Mouse (Mus musculus): Measurements from ENCODE around the gene Rpgrip1. TPM values are rescaled to one million over a fixed set of nuclear protein-coding genes. Genes with fewer than 3 reads are reported as not detected.

Gene Rpgrip1
- polyA plus RNA-seq, 1 experiment from 2014 or later, result 42.9 TPM

- peak overlapping the region; percentile 17; the same call in 1 of the 2 replicates for H3K4me2 ChIP-seq (ENCODE audit: low read depth, low read length)
- H3K27me3 ChIP-seq (replicated peaks; ENCODE audit: control insufficient read depth, insufficient read depth, low read length), result no peaks in the 10 kb centered on the region
- no peaks in the 10 kb centered on the region for H3K36me3 ChIP-seq (ENCODE audit: control insufficient read depth, insufficient read depth, low read length)
- no peak overlapping the region for H3K9ac ChIP-seq (ENCODE audit: low read depth, low read length)
- H3K4me1 ChIP-seq (ENCODE audit: control insufficient read depth, insufficient read depth, low read length), result no peaks in the 10 kb centered on the region
- 67% methylated on average over 16 of the region's 16 CpGs for WGBS
- H3K27ac ChIP-seq (ENCODE audit: low read length), result no peak overlapping the region
- ATAC-seq, result 0 out of 2 replicates have a peak, but pooled peaks have one; percentile 13
- H3K9me3 ChIP-seq (ENCODE audit: control insufficient read depth, low read length), result no peaks in the 10 kb centered on the region
- H3K4me3 ChIP-seq (ENCODE audit: low read length), result no peak overlapping the region
Observed at GRCm38 (mm10) chr14:52141445-52142127, 31.1 kb downstream of the Rpgrip1 start.

- 74% methylated on average over 4 of the region's 4 CpGs for WGBS
- ATAC-seq, result no peak
- no peak overlapping the region for H3K4me2 ChIP-seq (ENCODE audit: low read depth, low read length)
- no peaks in the 10 kb centered on the region for H3K9me3 ChIP-seq (ENCODE audit: control insufficient read depth, low read length)
- H3K4me3 ChIP-seq (ENCODE audit: low read length), result no peak overlapping the region
- H3K27me3 ChIP-seq (replicated peaks; ENCODE audit: control insufficient read depth, insufficient read depth, low read length), result no peaks in the 10 kb centered on the region
- no peaks in the 10 kb centered on the region for H3K36me3 ChIP-seq (ENCODE audit: control insufficient read depth, insufficient read depth, low read length)
- no peaks in the 10 kb centered on the region for H3K4me1 ChIP-seq (ENCODE audit: control insufficient read depth, insufficient read depth, low read length)
- no peak overlapping the region for H3K27ac ChIP-seq (ENCODE audit: low read length)
- no peak overlapping the region for H3K9ac ChIP-seq (ENCODE audit: low read depth, low read length)
Observed at GRCm38 (mm10) chr14:52144165-52144564, 33.7 kb downstream of the Rpgrip1 start.

- Histone ChIP-seq H3K4me2 (ENCODE audit: low read depth, low read length) (no peak overlapping the region), H3K9ac (ENCODE audit: low read depth, low read length) (no peak overlapping the region), H3K4me1 (ENCODE audit: control insufficient read depth, insufficient read depth, low read length) (no peaks in the 10 kb centered on the region), H3K27me3 (replicated peaks; ENCODE audit: control insufficient read depth, insufficient read depth, low read length) (no peaks in the 10 kb centered on the region), H3K4me3 (ENCODE audit: low read length) (no peak overlapping the region), H3K36me3 (ENCODE audit: control insufficient read depth, insufficient read depth, low read length) (no peaks in the 10 kb centered on the region), H3K27ac (ENCODE audit: low read length) (no peak overlapping the region), H3K9me3 (ENCODE audit: control insufficient read depth, low read length) (no peaks in the 10 kb centered on the region)
- 70% methylated on average over 4 of the region's 4 CpGs for WGBS
- ATAC-seq, result no peak
Observed at GRCm38 (mm10) chr14:52146540-52146939, 36.0 kb downstream of the Rpgrip1 start.

GRCm38 (mm10) chr14:52149888-52150287 is 39.4 kb downstream of the Rpgrip1 start:
- Histone ChIP-seq H3K27me3 (replicated peaks; ENCODE audit: control insufficient read depth, insufficient read depth, low read length) (no peaks in the 10 kb centered on the region), H3K9me3 (ENCODE audit: control insufficient read depth, low read length) (no peaks in the 10 kb centered on the region), H3K27ac (ENCODE audit: low read length) (no peak overlapping the region), H3K4me2 (ENCODE audit: low read depth, low read length) (no peak overlapping the region), H3K4me1 (ENCODE audit: control insufficient read depth, insufficient read depth, low read length) (no peaks in the 10 kb centered on the region), H3K9ac (ENCODE audit: low read depth, low read length) (no peak overlapping the region), H3K4me3 (ENCODE audit: low read length) (no peak overlapping the region), H3K36me3 (ENCODE audit: control insufficient read depth, insufficient read depth, low read length) (no peaks in the 10 kb centered on the region)
- no peak for ATAC-seq
- 70% methylated on average over 4 of the region's 4 CpGs for WGBS

- ATAC-seq, result no peak
- Histone ChIP-seq H3K27me3 (replicated peaks; ENCODE audit: control insufficient read depth, insufficient read depth, low read length) (no peaks in the 10 kb centered on the region), H3K4me3 (ENCODE audit: low read length) (no peak overlapping the region), H3K4me2 (ENCODE audit: low read depth, low read length) (no peak overlapping the region), H3K36me3 (ENCODE audit: control insufficient read depth, insufficient read depth, low read length) (no peaks in the 10 kb centered on the region), H3K9ac (ENCODE audit: low read depth, low read length) (no peak overlapping the region), H3K27ac (ENCODE audit: low read length) (no peak overlapping the region), H3K9me3 (ENCODE audit: control insufficient read depth, low read length) (no peaks in the 10 kb centered on the region), H3K4me1 (ENCODE audit: control insufficient read depth, insufficient read depth, low read length) (no peaks in the 10 kb centered on the region)
- 39% methylated on average over 7 of the region's 7 CpGs for WGBS
Observed at GRCm38 (mm10) chr14:52152179-52152578, 41.7 kb downstream of the Rpgrip1 start.

- Histone ChIP-seq H3K4me2 (ENCODE audit: low read depth, low read length) (no peak overlapping the region), H3K27ac (ENCODE audit: low read length) (no peak overlapping the region), H3K27me3 (replicated peaks; ENCODE audit: control insufficient read depth, insufficient read depth, low read length) (no peaks in the 10 kb centered on the region), H3K4me1 (ENCODE audit: control insufficient read depth, insufficient read depth, low read length) (no peaks in the 10 kb centered on the region), H3K9me3 (ENCODE audit: control insufficient read depth, low read length) (no peaks in the 10 kb centered on the region), H3K9ac (ENCODE audit: low read depth, low read length) (no peak overlapping the region), H3K36me3 (ENCODE audit: control insufficient read depth, insufficient read depth, low read length) (no peaks in the 10 kb centered on the region), H3K4me3 (ENCODE audit: low read length) (no peak overlapping the region)
- WGBS, result 57% methylated on average over 3 of the region's 3 CpGs
- no peak for ATAC-seq
Observed at GRCm38 (mm10) chr14:52152613-52153012, 42.1 kb downstream of the Rpgrip1 start.

- 69% methylated on average over 2 of the region's 2 CpGs for WGBS
- ATAC-seq, result peak; percentile 81
- H3K4me1 ChIP-seq (ENCODE audit: control insufficient read depth, insufficient read depth, low read length), result no peaks in the 10 kb centered on the region
- no peak overlapping the region for H3K27ac ChIP-seq (ENCODE audit: low read length)
- H3K27me3 ChIP-seq (replicated peaks; ENCODE audit: control insufficient read depth, insufficient read depth, low read length), result no peaks in the 10 kb centered on the region
- no peak overlapping the region for H3K4me3 ChIP-seq (ENCODE audit: low read length)
- no peak overlapping the region for H3K4me2 ChIP-seq (ENCODE audit: low read depth, low read length)
- H3K9me3 ChIP-seq (ENCODE audit: control insufficient read depth, low read length), result no peaks in the 10 kb centered on the region
- H3K9ac ChIP-seq (ENCODE audit: low read depth, low read length), result no peak overlapping the region
- peaks cover 5% of the 10 kb centered on the region for H3K36me3 ChIP-seq (ENCODE audit: control insufficient read depth, insufficient read depth, low read length)
Observed at GRCm38 (mm10) chr14:52155008-52155407, 44.5 kb downstream of the Rpgrip1 start.

- Histone ChIP-seq H3K9me3 (ENCODE audit: control insufficient read depth, low read length) (no peaks in the 10 kb centered on the region), H3K36me3 (ENCODE audit: control insufficient read depth, insufficient read depth, low read length) (peaks cover 30% of the 10 kb centered on the region)
Observed at GRCm38 (mm10) chr14:52160911-52161310, 50.4 kb downstream of the Rpgrip1 start.

GRCm38 (mm10) chr14:52166571-52166970 is 56.1 kb downstream of the Rpgrip1 start:
- H3K27ac ChIP-seq (ENCODE audit: low read length), result no peak overlapping the region
- H3K27me3 ChIP-seq (replicated peaks; ENCODE audit: control insufficient read depth, insufficient read depth, low read length), result no peaks in the 10 kb centered on the region
- no peak overlapping the region for H3K9ac ChIP-seq (ENCODE audit: low read depth, low read length)
- ATAC-seq, result no peak
- H3K4me2 ChIP-seq (ENCODE audit: low read depth, low read length), result no peak overlapping the region
- H3K4me1 ChIP-seq (ENCODE audit: control insufficient read depth, insufficient read depth, low read length), result no peaks in the 10 kb centered on the region
- 85% methylated on average over 2 of the region's 2 CpGs for WGBS
- H3K4me3 ChIP-seq (ENCODE audit: low read length), result no peak overlapping the region
- peaks cover 34% of the 10 kb centered on the region for H3K36me3 ChIP-seq (ENCODE audit: control insufficient read depth, insufficient read depth, low read length)
- H3K9me3 ChIP-seq (ENCODE audit: control insufficient read depth, low read length), result no peaks in the 10 kb centered on the region

More at GRCm38 (mm10) chr14:52160911-52161310, 50.4 kb downstream of the Rpgrip1 start:
- H3K27ac ChIP-seq (ENCODE audit: low read length), result no peak overlapping the region
- no peaks in the 10 kb centered on the region for H3K27me3 ChIP-seq (replicated peaks; ENCODE audit: control insufficient read depth, insufficient read depth, low read length)
- H3K9ac ChIP-seq (ENCODE audit: low read depth, low read length), result no peak overlapping the region
- 82% methylated on average over 6 of the region's 6 CpGs for WGBS
- H3K4me2 ChIP-seq (ENCODE audit: low read depth, low read length), result no peak overlapping the region
- no peak for ATAC-seq
- H3K4me1 ChIP-seq (ENCODE audit: control insufficient read depth, insufficient read depth, low read length), result no peaks in the 10 kb centered on the region
- H3K4me3 ChIP-seq (ENCODE audit: low read length), result no peak overlapping the region

GRCm38 (mm10) chr14:52188788-52189187 is 78.3 kb downstream of the Rpgrip1 start:
- H3K4me1 ChIP-seq (ENCODE audit: control insufficient read depth, insufficient read depth, low read length), result no peaks in the 10 kb centered on the region
- no peak overlapping the region for H3K9ac ChIP-seq (ENCODE audit: low read depth, low read length)
- no peaks in the 10 kb centered on the region for H3K9me3 ChIP-seq (ENCODE audit: control insufficient read depth, low read length)
- H3K4me3 ChIP-seq (ENCODE audit: low read length), result no peak overlapping the region
- H3K27ac ChIP-seq (ENCODE audit: low read length), result no peak overlapping the region
- no peak overlapping the region for H3K4me2 ChIP-seq (ENCODE audit: low read depth, low read length)
- 84% methylated on average over 1 of the region's 1 CpGs for WGBS
- no peak for ATAC-seq
- no peaks in the 10 kb centered on the region for H3K27me3 ChIP-seq (replicated peaks; ENCODE audit: control insufficient read depth, insufficient read depth, low read length)
- H3K36me3 ChIP-seq (ENCODE audit: control insufficient read depth, insufficient read depth, low read length), result no peaks in the 10 kb centered on the region

Measured in intestine, embryonic 16.5 days (tissue).